8 mouse cellular contexts compared by ENCODE assay signal in the genomic region with DNA sequence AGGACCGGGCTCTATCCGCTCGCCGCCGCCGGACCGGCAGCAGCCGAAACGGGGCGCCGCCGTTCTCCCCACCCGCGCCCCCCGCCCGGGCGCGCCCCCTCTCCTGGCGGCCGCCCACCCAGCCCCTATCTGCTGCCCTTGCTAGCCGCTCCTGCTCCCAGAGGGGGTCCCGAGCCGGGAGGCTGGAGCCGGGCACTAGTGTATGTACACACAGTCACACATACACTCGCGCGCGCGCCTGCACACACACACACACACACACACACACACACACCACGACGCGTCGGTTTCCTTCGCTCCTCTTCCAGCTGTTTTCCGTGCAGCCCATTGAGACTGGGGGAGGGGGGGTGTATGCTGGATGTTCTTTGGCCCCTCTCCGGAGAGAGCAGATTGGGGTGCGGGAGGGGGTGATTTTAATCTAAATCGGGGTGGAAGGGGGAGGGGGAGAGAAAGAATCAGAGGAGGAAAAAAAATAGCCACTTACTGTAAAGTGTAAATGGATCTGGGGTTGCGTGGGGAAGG. TPM values are rescaled to one million over a fixed set of nuclear protein-coding genes. Genes with fewer than 3 reads are reported as not detected.
DNase-seq lines count a peak whose midpoint lies in the region; ATAC-seq and TF ChIP-seq lines count a peak whose summit lies in the region.

No protein-coding gene starts in this region.

- peaks cover 27% of the 10 kb centered on the region for H3K4me1 ChIP-seq in heart, embryonic 10.5 days
- peaks cover 46% of the 10 kb centered on the region for H3K4me1 ChIP-seq in kidney, embryonic 15.5 days
- peaks cover 11% of the 10 kb centered on the region for H3K4me1 ChIP-seq in lung, adult 2 months (ENCODE audit: control insufficient read depth, insufficient read depth, low read length)

- TF ChIP-seq CTCF in lung, adult 2 months (IDR thresholded peaks at IDR 0.05; ENCODE audit: insufficient read depth, low read length) = no peak

- WGBS in heart, embryonic 10.5 days = 0% methylated on average over 18 of the region's 39 CpGs
- under 1% methylated on average over 25 of the region's 39 CpGs for WGBS in kidney, embryonic 15.5 days
- under 1% methylated on average over 39 of the region's 39 CpGs for WGBS in lung, adult 2 months

- H3K27me3 ChIP-seq in heart, embryonic 10.5 days (ENCODE audit: insufficient read depth, poor library complexity, severe bottlenecking) = no peaks in the 10 kb centered on the region
- no peaks in the 10 kb centered on the region for H3K27me3 ChIP-seq in kidney, embryonic 15.5 days

- peak overlapping the region; percentile 94 for H3K4me2 ChIP-seq in kidney, embryonic 15.5 days

- H3K9ac ChIP-seq in kidney, embryonic 15.5 days = peak overlapping the region; percentile 90

- TF ChIP-seq POLR2A in lung, adult 2 months (IDR thresholded peaks at IDR 0.05; ENCODE audit: borderline replicate concordance, extremely low read depth, low read depth, low read length) = no peak; the same call in 1 of the 2 replicates

- peak overlapping the region; percentile 96 for H3K27ac ChIP-seq in heart, embryonic 10.5 days
- H3K27ac ChIP-seq in kidney, embryonic 15.5 days = peak overlapping the region; percentile 96

- ATAC-seq in kidney, embryonic 15.5 days (replicated peaks; ENCODE audit: low FRiP score) = peak; percentile 37

- peak; percentile 37 for DNase-seq in ovary, postnatal 10 days (ENCODE audit: low spot score)
- DNase-seq in ovary, adult 18-20 months (ENCODE audit: low spot score) = no peak
- peak; percentile 77 for DNase-seq in embryo, embryonic 11 days
- peak; percentile 89 for DNase-seq in heart, embryonic 10.5 days (ENCODE audit: low spot score)
- DNase-seq in lung, adult 2 months = no peak
- peak; percentile 43 for DNase-seq in ovary, postnatal 14 days (ENCODE audit: low spot score)
- DNase-seq in thymus, postnatal 25 days = peak; percentile 57

- no peaks in the 10 kb centered on the region for H3K9me3 ChIP-seq in heart, embryonic 10.5 days
- no peaks in the 10 kb centered on the region for H3K9me3 ChIP-seq in kidney, embryonic 15.5 days (replicated peaks)

- H3K36me3 ChIP-seq in heart, embryonic 10.5 days = no peaks in the 10 kb centered on the region
- no peaks in the 10 kb centered on the region for H3K36me3 ChIP-seq in kidney, embryonic 15.5 days

- peak overlapping the region; percentile 94 for H3K4me3 ChIP-seq in heart, embryonic 10.5 days
- H3K4me3 ChIP-seq in kidney, embryonic 15.5 days (replicated peaks) = peak overlapping the region; percentile 92
- peak overlapping the region; percentile 83 for H3K4me3 ChIP-seq in lung, adult 2 months (replicated peaks; ENCODE audit: extremely low read depth, low read depth, low read length)

RNA-seq across cellular contexts. Expression of a gene that starts 0.4 kb away (rescaled TPM):
- polyA plus RNA-seq in heart, embryonic 10.5 days (2016; fragmentation: Nextera tagmentation; extraction: Ambion mirVana) = 3.9 and 6.2 TPM in 2 replicates
- polyA plus RNA-seq in kidney, embryonic 15.5 days (2015; fragmentation: Nextera tagmentation; extraction: Ambion mirVana) = 6.3 and 7.0 TPM in 2 replicates
- polyA plus RNA-seq in lung, adult 2 months (2012; rRNA removed) = 16.7 and 19.8 TPM in 2 replicates

Comparison
In these comparisons a context has a peak if more than half of its experiments do, and no peak if none do; other contexts are left out.
1. DNase-seq: peak in ovary, postnatal 10 days (single experiment), embryo, embryonic 11 days (single experiment), heart, embryonic 10.5 days (single experiment), ovary, postnatal 14 days (single experiment) and thymus, postnatal 25 days (single experiment); none in ovary, adult 18-20 months (single experiment) and lung, adult 2 months (single experiment).
2. Peak in every context shown above with its lines, with median percentiles within 50 percentile points of each other: H3K4me3 ChIP-seq.